Mouse (Mus musculus): ENCODE measurements around the gene Tcea3. TPM values are rescaled to one million over a fixed set of nuclear protein-coding genes. Genes with fewer than 3 reads are reported as not detected.

Tcea3 gene
- polyA plus RNA-seq (2014; fragmentation: Nextera tagmentation; extraction: Ambion mirVana), result 19.7 and 19.8 TPM in 2 replicates

GRCm38 (mm10) chr4:136247729-136248463 lies at the start of gene Tcea3:
Tcea3 (plus strand) TSS chr4:136247729.
- peak within 1 kb of the TSS; percentile 92 for H3K4me2 ChIP-seq (replicated peaks; ENCODE audit: low read depth, low read length)
- no peak within 1 kb of the TSS for H3K27ac ChIP-seq (ENCODE audit: low read length)
- WGBS, result under 1% methylated on average over 46 of the region's 46 CpGs
- H3K4me3 ChIP-seq (ENCODE audit: low read depth, low read length), result peak within 1 kb of the TSS; percentile 56
- peak; percentile 8; the same call in 1 of the 2 replicates for ATAC-seq (ENCODE audit: insufficient number of reproducible peaks, insufficient read depth, low FRiP score, low read depth)
- peak within 1 kb of the TSS; percentile 38 for H3K9ac ChIP-seq (replicated peaks; ENCODE audit: low read depth, low read length)
- 0 out of 2 replicates have a peak, but pooled peaks cover 11% of the 10 kb centered on the region for H3K27me3 ChIP-seq (ENCODE audit: control insufficient read depth, insufficient read depth, low read length)
- H3K9me3 ChIP-seq (ENCODE audit: control insufficient read depth, low read depth, low read length), result no peaks in the 10 kb centered on the region
- H3K36me3 ChIP-seq (ENCODE audit: control insufficient read depth, insufficient read depth, low read length), result peaks cover under 1% of the 10 kb centered on the region; the same call in 1 of the 2 replicates
- H3K4me1 ChIP-seq (ENCODE audit: control insufficient read depth, insufficient read depth, low read length), result peaks cover 37% of the 10 kb centered on the region

- no peaks in the 10 kb centered on the region for H3K36me3 ChIP-seq (ENCODE audit: control insufficient read depth, insufficient read depth, low read length)
- no peaks in the 10 kb centered on the region for H3K27me3 ChIP-seq (ENCODE audit: control insufficient read depth, insufficient read depth, low read length)
- 72% methylated on average over 7 of the region's 7 CpGs for WGBS
- no peaks in the 10 kb centered on the region for H3K9me3 ChIP-seq (ENCODE audit: control insufficient read depth, low read depth, low read length)
- H3K27ac ChIP-seq (ENCODE audit: low read length), result no peak overlapping the region
- no peak overlapping the region for H3K9ac ChIP-seq (replicated peaks; ENCODE audit: low read depth, low read length)
- H3K4me1 ChIP-seq (ENCODE audit: control insufficient read depth, insufficient read depth, low read length), result no peaks in the 10 kb centered on the region
- no peak for ATAC-seq (ENCODE audit: insufficient number of reproducible peaks, insufficient read depth, low FRiP score, low read depth)
- no peak overlapping the region for H3K4me2 ChIP-seq (replicated peaks; ENCODE audit: low read depth, low read length)
- H3K4me3 ChIP-seq (ENCODE audit: low read depth, low read length), result no peak overlapping the region
These were observed 48.7 kb upstream of the Tcea3 start for GRCm38 (mm10) chr4:136198846-136199245.

DNA sequence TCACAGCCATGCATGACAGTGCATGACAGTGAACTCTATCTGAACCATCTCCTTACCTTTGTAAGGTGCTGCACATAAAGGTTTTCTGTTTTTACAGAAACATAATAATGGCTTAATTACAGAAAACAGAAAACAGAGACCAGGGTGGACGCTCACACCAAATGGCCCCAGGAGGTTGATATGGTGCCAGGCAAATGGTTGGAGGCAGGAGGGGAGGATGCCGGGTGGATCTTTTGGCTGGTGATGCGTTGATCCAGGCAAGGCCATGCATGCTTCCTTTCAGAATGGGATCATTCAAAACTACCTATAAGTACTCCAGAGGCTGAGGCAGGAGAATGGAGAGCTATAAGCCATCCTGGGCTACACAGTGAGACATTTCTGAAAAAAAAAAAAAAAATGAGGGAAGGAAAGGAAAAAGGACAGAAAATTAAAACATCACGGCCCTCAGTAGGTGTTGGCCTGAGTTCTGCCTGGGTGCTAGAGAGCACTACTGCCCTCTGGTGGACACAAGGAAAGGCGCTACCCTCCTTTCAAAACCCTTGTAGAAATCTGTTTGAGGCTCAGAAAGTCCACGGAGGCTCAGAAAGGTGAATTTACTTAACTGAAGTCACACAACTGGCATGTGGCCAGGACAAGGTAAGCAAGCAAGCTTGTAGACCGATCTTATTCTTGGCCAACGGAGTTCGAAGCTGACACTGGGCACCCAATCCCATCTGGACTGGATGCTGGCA lies 47.8 kb upstream of the Tcea3 start:
- 25% methylated on average over 9 of the region's 9 CpGs for WGBS
- Histone ChIP-seq H3K4me3 (ENCODE audit: low read depth, low read length) (no peak overlapping the region), H3K9me3 (ENCODE audit: control insufficient read depth, low read depth, low read length) (no peaks in the 10 kb centered on the region), H3K27me3 (ENCODE audit: control insufficient read depth, insufficient read depth, low read length) (no peaks in the 10 kb centered on the region), H3K27ac (ENCODE audit: low read length) (no peak overlapping the region), H3K9ac (replicated peaks; ENCODE audit: low read depth, low read length) (no peak overlapping the region), H3K36me3 (ENCODE audit: control insufficient read depth, insufficient read depth, low read length) (no peaks in the 10 kb centered on the region), H3K4me2 (replicated peaks; ENCODE audit: low read depth, low read length) (no peak overlapping the region), H3K4me1 (ENCODE audit: control insufficient read depth, insufficient read depth, low read length) (no peaks in the 10 kb centered on the region)
- no peak for ATAC-seq (ENCODE audit: insufficient number of reproducible peaks, insufficient read depth, low FRiP score, low read depth)

GRCm38 (mm10) chr4:136202509-136202908 lies 45.0 kb upstream of the Tcea3 start:
- Histone ChIP-seq H3K27me3 (ENCODE audit: control insufficient read depth, insufficient read depth, low read length) (no peaks in the 10 kb centered on the region), H3K4me1 (ENCODE audit: control insufficient read depth, insufficient read depth, low read length) (peaks cover 8% of the 10 kb centered on the region; the same call in 1 of the 2 replicates), H3K27ac (ENCODE audit: low read length) (no peak overlapping the region), H3K4me3 (ENCODE audit: low read depth, low read length) (no peak overlapping the region), H3K9me3 (ENCODE audit: control insufficient read depth, low read depth, low read length) (no peaks in the 10 kb centered on the region), H3K36me3 (ENCODE audit: control insufficient read depth, insufficient read depth, low read length) (no peaks in the 10 kb centered on the region), H3K9ac (replicated peaks; ENCODE audit: low read depth, low read length) (no peak overlapping the region), H3K4me2 (replicated peaks; ENCODE audit: low read depth, low read length) (no peak overlapping the region)
- ATAC-seq (ENCODE audit: insufficient number of reproducible peaks, insufficient read depth, low FRiP score, low read depth), result no peak
- 2% methylated on average over 9 of the region's 9 CpGs for WGBS

DNA sequence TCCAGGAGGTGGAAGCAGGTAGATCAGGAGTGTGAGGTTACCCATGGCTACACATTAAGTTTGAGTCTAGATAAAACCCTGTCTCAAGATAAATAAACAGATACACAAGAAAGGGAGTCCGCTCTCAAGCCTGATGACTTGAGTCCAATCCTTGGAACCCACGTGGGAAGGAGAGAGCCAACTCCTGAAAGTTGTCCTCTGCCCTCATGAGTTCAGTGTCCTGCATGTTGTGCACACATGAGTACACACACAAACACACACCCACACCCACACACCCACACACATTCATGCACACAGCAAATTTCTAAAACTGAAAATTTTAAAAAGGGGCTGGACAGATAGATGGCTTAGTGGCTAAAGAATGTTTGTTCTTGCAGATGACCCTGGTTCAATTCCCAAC lies 42.8 kb upstream of the Tcea3 start:
- 73% methylated on average over 2 of the region's 2 CpGs for WGBS
- no peak overlapping the region for H3K9ac ChIP-seq (replicated peaks; ENCODE audit: low read depth, low read length)
- H3K27me3 ChIP-seq (ENCODE audit: control insufficient read depth, insufficient read depth, low read length), result no peaks in the 10 kb centered on the region
- H3K9me3 ChIP-seq (ENCODE audit: control insufficient read depth, low read depth, low read length), result no peaks in the 10 kb centered on the region
- no peaks in the 10 kb centered on the region for H3K36me3 ChIP-seq (ENCODE audit: control insufficient read depth, insufficient read depth, low read length)
- ATAC-seq (ENCODE audit: insufficient number of reproducible peaks, insufficient read depth, low FRiP score, low read depth), result no peak
- no peak overlapping the region for H3K4me2 ChIP-seq (replicated peaks; ENCODE audit: low read depth, low read length)
- peaks cover 8% of the 10 kb centered on the region; the same call in 1 of the 2 replicates for H3K4me1 ChIP-seq (ENCODE audit: control insufficient read depth, insufficient read depth, low read length)
- no peak overlapping the region for H3K27ac ChIP-seq (ENCODE audit: low read length)
- H3K4me3 ChIP-seq (ENCODE audit: low read depth, low read length), result no peak overlapping the region

- peak within 1 kb of the TSS; percentile 65 for H3K4me3 ChIP-seq (ENCODE audit: low read depth, low read length)
- peak within 1 kb of the TSS; percentile 77 for H3K27ac ChIP-seq (ENCODE audit: low read length)
- H3K27me3 ChIP-seq (ENCODE audit: control insufficient read depth, insufficient read depth, low read length), result no peaks in the 10 kb centered on the region
- H3K9ac ChIP-seq (replicated peaks; ENCODE audit: low read depth, low read length), result peak within 1 kb of the TSS; percentile 55
- WGBS, result under 1% methylated on average over 54 of the region's 54 CpGs
- H3K4me2 ChIP-seq (replicated peaks; ENCODE audit: low read depth, low read length), result peak within 1 kb of the TSS; percentile 97
- no peaks in the 10 kb centered on the region for H3K36me3 ChIP-seq (ENCODE audit: control insufficient read depth, insufficient read depth, low read length)
- ATAC-seq (ENCODE audit: insufficient number of reproducible peaks, insufficient read depth, low FRiP score, low read depth), result peak; percentile 92
- no peaks in the 10 kb centered on the region for H3K9me3 ChIP-seq (ENCODE audit: control insufficient read depth, low read depth, low read length)
- peaks cover 8% of the 10 kb centered on the region; the same call in 1 of the 2 replicates for H3K4me1 ChIP-seq (ENCODE audit: control insufficient read depth, insufficient read depth, low read length)
These were observed 41.3 kb upstream of the Tcea3 start, which contains the start of gene Asap3 for GRCm38 (mm10) chr4:136206033-136206893. Asap3 (plus strand) TSS chr4:136206365.

- ATAC-seq (ENCODE audit: insufficient number of reproducible peaks, insufficient read depth, low FRiP score, low read depth), result no peak
- peak overlapping the region; percentile 55 for H3K9ac ChIP-seq (replicated peaks; ENCODE audit: low read depth, low read length)
These were observed 40.6 kb upstream of the Tcea3 start for GRCm38 (mm10) chr4:136206943-136207342.

GRCm38 (mm10) chr4:136210931-136211330 lies 36.6 kb upstream of the Tcea3 start:
- Histone ChIP-seq H3K9ac (replicated peaks; ENCODE audit: low read depth, low read length) (no peak overlapping the region), H3K9me3 (ENCODE audit: control insufficient read depth, low read depth, low read length) (no peaks in the 10 kb centered on the region), H3K4me2 (replicated peaks; ENCODE audit: low read depth, low read length) (no peak overlapping the region), H3K27me3 (ENCODE audit: control insufficient read depth, insufficient read depth, low read length) (no peaks in the 10 kb centered on the region), H3K36me3 (ENCODE audit: control insufficient read depth, insufficient read depth, low read length) (no peaks in the 10 kb centered on the region), H3K4me1 (ENCODE audit: control insufficient read depth, insufficient read depth, low read length) (peaks cover 20% of the 10 kb centered on the region; the same call in 1 of the 2 replicates), H3K4me3 (ENCODE audit: low read depth, low read length) (no peak overlapping the region), H3K27ac (ENCODE audit: low read length) (no peak overlapping the region)
- WGBS, result 85% methylated on average over 9 of the region's 9 CpGs
- no peak for ATAC-seq (ENCODE audit: insufficient number of reproducible peaks, insufficient read depth, low FRiP score, low read depth)

More at GRCm38 (mm10) chr4:136206943-136207342, 40.6 kb upstream of the Tcea3 start:
- H3K4me1 ChIP-seq (ENCODE audit: control insufficient read depth, insufficient read depth, low read length), result peaks cover 8% of the 10 kb centered on the region; the same call in 1 of the 2 replicates
- no peaks in the 10 kb centered on the region for H3K9me3 ChIP-seq (ENCODE audit: control insufficient read depth, low read depth, low read length)
- 3% methylated on average over 6 of the region's 6 CpGs for WGBS
- H3K4me3 ChIP-seq (ENCODE audit: low read depth, low read length), result peak overlapping the region; percentile 65
- no peaks in the 10 kb centered on the region for H3K36me3 ChIP-seq (ENCODE audit: control insufficient read depth, insufficient read depth, low read length)
- H3K4me2 ChIP-seq (replicated peaks; ENCODE audit: low read depth, low read length), result peak overlapping the region; percentile 97
- no peaks in the 10 kb centered on the region for H3K27me3 ChIP-seq (ENCODE audit: control insufficient read depth, insufficient read depth, low read length)
- H3K27ac ChIP-seq (ENCODE audit: low read length), result no peak overlapping the region; the same call in 1 of the 2 replicates

Data from stomach, embryonic 14.5 days (tissue).